Mouse (Mus musculus): Measurements from ENCODE around the gene Hoxd13. TPM values are rescaled to one million over a fixed set of nuclear protein-coding genes. Genes with fewer than 3 reads are reported as not detected.

Gene Hoxd13
- polyA plus RNA-seq, 1 experiment, result not detected

GRCm38 (mm10) chr2:74689574-74690337 lies 21.6 kb downstream of the Hoxd13 start:
- Histone ChIP-seq H3K4me2 (ENCODE audit: low read depth) (no peak overlapping the region), H3K4me3 (no peak overlapping the region), H3K79me2 (ENCODE audit: control insufficient read depth, insufficient read depth) (no peaks in the 10 kb centered on the region), H3ac (ENCODE audit: control insufficient read depth, insufficient read length) (no peak overlapping the region), H3K36me3 (ENCODE audit: control insufficient read depth, insufficient read depth) (no peaks in the 10 kb centered on the region), H3K27me3 (ENCODE audit: control insufficient read depth, insufficient read depth, insufficient read length) (peaks cover 63% of the 10 kb centered on the region)
- TF ChIP-seq POLR2A (IDR thresholded peaks at IDR 0.05; ENCODE audit: insufficient read length, low read depth) (no peak), TCF12 (IDR thresholded peaks at IDR 0.05; ENCODE audit: insufficient read depth, poor library complexity, severe bottlenecking) (no peak), E2F4 (IDR thresholded peaks at IDR 0.05; ENCODE audit: insufficient read depth) (no peak), SRF (IDR thresholded peaks at IDR 0.05; ENCODE audit: control insufficient read depth, insufficient read length, low read depth) (no peak), REST (IDR thresholded peaks at IDR 0.05; ENCODE audit: insufficient read depth, insufficient read length) (no peak), MYOD1 (IDR thresholded peaks at IDR 0.05; ENCODE audit: control insufficient read depth in 1 of 3, insufficient read length in 2 of 3, low read depth in 2 of 3) (no peak), MYOG (IDR thresholded peaks at IDR 0.05; ENCODE audit: control insufficient read depth in 1 of 3, insufficient read depth in 1 of 3, insufficient read length in 2 of 3, low read depth in 2 of 3) (no peak), POLR2AphosphoS2 (IDR thresholded peaks at IDR 0.05; ENCODE audit: insufficient read length, low read depth) (no peak), MAX (IDR thresholded peaks at IDR 0.05; ENCODE audit: low read depth) (no peak), TCF3 (IDR thresholded peaks at IDR 0.05; ENCODE audit: insufficient read length, low read depth) (no peak), USF1 (IDR thresholded peaks at IDR 0.05; ENCODE audit: low read depth) (no peak)

GRCm38 (mm10) chr2:74690338-74690716 lies 22.2 kb downstream of the Hoxd13 start:
- Histone ChIP-seq H3K4me3 (no peak overlapping the region), H3ac (ENCODE audit: control insufficient read depth, insufficient read length) (no peak overlapping the region), H3K27me3 (ENCODE audit: control insufficient read depth, insufficient read depth, insufficient read length) (peaks cover 64% of the 10 kb centered on the region), H3K79me2 (ENCODE audit: control insufficient read depth, insufficient read depth) (no peaks in the 10 kb centered on the region), H3K4me2 (ENCODE audit: low read depth) (no peak overlapping the region), H3K36me3 (ENCODE audit: control insufficient read depth, insufficient read depth) (no peaks in the 10 kb centered on the region)
- TF ChIP-seq POLR2A (IDR thresholded peaks at IDR 0.05; ENCODE audit: insufficient read length, low read depth) (no peak), TCF12 (IDR thresholded peaks at IDR 0.05; ENCODE audit: insufficient read depth, poor library complexity, severe bottlenecking) (no peak), TCF3 (IDR thresholded peaks at IDR 0.05; ENCODE audit: insufficient read length, low read depth) (no peak), MYOD1 (IDR thresholded peaks at IDR 0.05; ENCODE audit: control insufficient read depth in 1 of 3, insufficient read length in 2 of 3, low read depth in 2 of 3) (no peak), POLR2AphosphoS2 (IDR thresholded peaks at IDR 0.05; ENCODE audit: insufficient read length, low read depth) (no peak), MAX (IDR thresholded peaks at IDR 0.05; ENCODE audit: low read depth) (no peak), SRF (IDR thresholded peaks at IDR 0.05; ENCODE audit: control insufficient read depth, insufficient read length, low read depth) (no peak), REST (IDR thresholded peaks at IDR 0.05; ENCODE audit: insufficient read depth, insufficient read length) (no peak), USF1 (IDR thresholded peaks at IDR 0.05; ENCODE audit: low read depth) (no peak), E2F4 (IDR thresholded peaks at IDR 0.05; ENCODE audit: insufficient read depth) (no peak), MYOG (IDR thresholded peaks at IDR 0.05; ENCODE audit: control insufficient read depth in 1 of 3, insufficient read depth in 1 of 3, insufficient read length in 2 of 3, low read depth in 2 of 3) (no peak), CEBPB (IDR thresholded peaks at IDR 0.05; ENCODE audit: insufficient read depth, poor library complexity, severe bottlenecking) (no peak)

GRCm38 (mm10) chr2:74691022-74691951 lies 23.2 kb downstream of the Hoxd13 start, which contains the start of gene Hoxd10:
Gene Hoxd10 (plus strand): TSS chr2:74691924.
- TF ChIP-seq TCF12 (IDR thresholded peaks at IDR 0.05; ENCODE audit: insufficient read depth, poor library complexity, severe bottlenecking), result no peak
- TF ChIP-seq MYOD1 (IDR thresholded peaks at IDR 0.05; ENCODE audit: control insufficient read depth in 1 of 3, insufficient read length in 2 of 3, low read depth in 2 of 3), result no peak
- no peak for TF ChIP-seq SRF (IDR thresholded peaks at IDR 0.05; ENCODE audit: control insufficient read depth, insufficient read length, low read depth)
- no peak for TF ChIP-seq POLR2AphosphoS2 (IDR thresholded peaks at IDR 0.05; ENCODE audit: insufficient read length, low read depth)
- no peak for TF ChIP-seq E2F4 (IDR thresholded peaks at IDR 0.05; ENCODE audit: insufficient read depth)
- no peak for TF ChIP-seq TCF3 (IDR thresholded peaks at IDR 0.05; ENCODE audit: insufficient read length, low read depth)
- no peak for TF ChIP-seq MAX (IDR thresholded peaks at IDR 0.05; ENCODE audit: low read depth)
- no peak for TF ChIP-seq POLR2A (IDR thresholded peaks at IDR 0.05; ENCODE audit: insufficient read length, low read depth)
- TF ChIP-seq CEBPB (IDR thresholded peaks at IDR 0.05; ENCODE audit: insufficient read depth, poor library complexity, severe bottlenecking), result no peak
- no peak for TF ChIP-seq USF1 (IDR thresholded peaks at IDR 0.05; ENCODE audit: low read depth)
- TF ChIP-seq REST (IDR thresholded peaks at IDR 0.05; ENCODE audit: insufficient read depth, insufficient read length), result no peak
- TF ChIP-seq MYOG (IDR thresholded peaks at IDR 0.05; ENCODE audit: control insufficient read depth in 1 of 3, insufficient read depth in 1 of 3, insufficient read length in 2 of 3, low read depth in 2 of 3), result no peak
- Histone ChIP-seq H3K27me3 (ENCODE audit: control insufficient read depth, insufficient read depth, insufficient read length) (peaks cover 72% of the 10 kb centered on the region), H3ac (ENCODE audit: control insufficient read depth, insufficient read length) (no peak within 1 kb of the TSS), H3K79me2 (ENCODE audit: control insufficient read depth, insufficient read depth) (no peaks in the 10 kb centered on the region), H3K4me3 (no peak within 1 kb of the TSS), H3K36me3 (ENCODE audit: control insufficient read depth, insufficient read depth) (no peaks in the 10 kb centered on the region), H3K4me2 (ENCODE audit: low read depth) (no peak within 1 kb of the TSS)
